Mouse (Mus musculus) small intestine, adult 2 months (tissue): ENCODE results near the gene Foxp2.

Source experiments
- CTCF ChIP-seq: fragments of 200-500 bp; IDR thresholded peaks from 2 replicates; pipeline ENCODE4 v1.5.1; 2012; ENCODE audit warnings: low read depth, mild to moderate bottlenecking, control low read depth, inconsistent platforms, low read length, moderate library complexity, mixed read lengths; ENCODE audit not compliant: insufficient replicate concordance, insufficient read length; ENCODE audit errors: extremely low read depth
- POLR2A ChIP-seq: fragments of 200-500 bp; IDR thresholded peaks from 2 replicates; pipeline ENCODE4 v1.6.1; 2012; ENCODE audit warnings: low read depth, mild to moderate bottlenecking, control low read depth, inconsistent platforms, low read length, moderate library complexity

DNA sequence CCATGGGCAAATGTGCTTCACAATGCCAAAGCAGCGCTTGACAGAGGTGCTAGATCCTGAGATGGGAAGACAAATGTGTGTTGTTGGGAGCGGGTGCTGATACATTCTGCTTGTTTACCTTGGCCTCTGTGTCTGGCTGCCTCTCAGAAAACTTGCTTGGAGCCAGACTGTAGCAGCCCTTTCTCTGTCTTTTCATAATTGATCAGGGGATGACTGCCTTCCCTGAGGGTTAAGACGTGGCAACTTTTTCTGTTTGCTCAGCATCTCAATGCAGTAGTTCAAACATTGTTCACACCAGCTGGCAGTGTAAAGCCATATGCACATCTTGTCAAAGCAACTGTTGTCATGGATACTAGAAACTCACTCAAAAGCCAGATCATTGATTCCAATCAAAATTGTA, 384.1 kb downstream of the Foxp2 start:
- TF ChIP-seq CTCF (no peak), POLR2A (no peak)
